Mouse (Mus musculus) cerebral cortex, adult 2 months (tissue): ENCODE measurements around the gene Vmn2r124.

Experiments used
- WGBS: fragments of 180-500 bp; shearing (Covaris S2); methylation state at CpG from one replicate; pipeline ENCODE4 v1.1.7; 2018; 5-methylcytosine and 5-hydroxymethylcytosine counted together

Vmn2r124 gene

DNA sequence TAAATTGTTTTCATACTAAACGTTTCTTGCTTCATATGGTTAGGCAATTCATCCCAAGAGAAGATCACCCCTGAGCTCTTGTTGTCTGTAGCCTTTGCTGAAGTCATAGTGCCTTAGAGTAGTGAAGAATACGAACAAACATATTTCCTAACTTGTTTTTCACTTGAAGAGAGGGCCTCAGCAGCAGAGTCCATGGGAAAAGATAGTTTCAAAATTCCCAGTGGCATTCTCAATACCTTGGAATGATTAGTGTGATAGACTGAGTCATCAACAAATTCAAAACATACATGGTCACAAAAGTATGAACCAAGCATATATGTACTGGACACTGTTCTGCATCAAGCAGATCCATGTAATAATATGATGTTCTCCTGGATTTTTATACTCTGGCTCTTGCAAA, at the start of gene Vmn2r124:
Gene Vmn2r124, plus strand, starts transcription at position 301 of the 400 bp plus-strand sequence.
- 43% methylated on average over 2 of the region's 2 CpGs for WGBS

DNA sequence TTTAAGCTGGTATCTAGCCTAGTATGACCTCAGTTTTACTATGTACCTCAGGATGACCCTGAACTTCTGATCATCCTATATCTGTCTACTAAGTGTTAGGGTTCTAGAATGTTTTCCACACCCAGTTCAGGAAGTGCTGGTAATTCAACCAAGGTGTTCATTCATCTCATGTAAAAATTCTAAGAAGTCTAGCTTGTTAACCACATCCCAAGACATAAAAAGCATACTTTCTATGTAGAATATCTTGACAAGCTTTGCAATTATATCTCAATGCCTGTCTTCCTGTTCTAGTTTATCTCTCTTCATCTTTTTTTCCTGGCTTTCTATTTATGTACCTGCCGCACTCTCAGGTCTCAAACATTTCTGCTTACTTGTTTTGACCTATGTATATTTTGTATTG, 44.5 kb upstream of the Vmn2r124 start:
- WGBS, result 93% methylated on average over 1 of the region's 1 CpGs

DNA sequence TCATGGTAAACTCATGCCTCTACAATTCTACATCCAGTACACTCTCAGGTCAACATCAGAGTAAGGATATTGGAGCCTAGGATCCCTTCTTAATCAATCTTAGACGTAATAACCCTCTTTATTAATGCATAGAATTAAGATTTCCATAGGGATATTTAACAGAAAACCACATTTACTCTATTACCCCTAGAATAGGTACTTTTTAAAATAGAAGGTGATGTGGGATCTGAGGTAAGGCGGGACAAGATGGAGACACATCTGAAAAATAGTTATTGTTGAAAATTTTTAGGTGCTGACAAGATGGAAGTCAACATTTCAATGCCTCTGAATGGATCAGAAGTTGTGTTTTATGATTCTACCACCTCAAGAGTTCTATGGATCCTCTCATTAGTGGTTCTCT, 27.8 kb upstream of the Vmn2r124 start, which contains the start of gene Fpr-rs4:
Gene Fpr-rs4, plus strand, starts transcription at position 301 of the 400 bp plus-strand sequence.
- whole genome bisulfite sequencing, result 54% methylated on average over 2 of the region's 2 CpGs

DNA sequence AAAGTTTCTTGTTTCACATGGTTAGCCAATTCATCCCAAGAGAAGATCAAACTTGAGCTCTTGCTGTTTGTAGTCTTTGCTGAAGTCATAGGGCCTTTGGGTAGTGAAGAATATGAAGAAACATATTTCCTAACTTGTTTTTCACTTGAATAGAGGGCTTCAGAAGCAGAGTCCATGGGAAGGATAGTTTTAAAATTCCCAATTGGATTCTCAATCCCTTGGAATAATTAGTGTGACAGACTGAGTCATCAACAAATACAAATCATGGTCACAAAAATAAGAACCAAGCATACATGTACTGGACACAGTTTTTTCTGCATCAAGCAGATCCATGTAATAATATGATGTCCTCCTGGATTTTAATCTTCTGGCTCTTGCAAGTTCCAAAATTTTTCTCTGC, 35.5 kb downstream of the Vmn2r124 start, which contains the start of gene Vmn2r91:
Gene Vmn2r91, plus strand, starts transcription at position 301 of the 400 bp plus-strand sequence.

DNA sequence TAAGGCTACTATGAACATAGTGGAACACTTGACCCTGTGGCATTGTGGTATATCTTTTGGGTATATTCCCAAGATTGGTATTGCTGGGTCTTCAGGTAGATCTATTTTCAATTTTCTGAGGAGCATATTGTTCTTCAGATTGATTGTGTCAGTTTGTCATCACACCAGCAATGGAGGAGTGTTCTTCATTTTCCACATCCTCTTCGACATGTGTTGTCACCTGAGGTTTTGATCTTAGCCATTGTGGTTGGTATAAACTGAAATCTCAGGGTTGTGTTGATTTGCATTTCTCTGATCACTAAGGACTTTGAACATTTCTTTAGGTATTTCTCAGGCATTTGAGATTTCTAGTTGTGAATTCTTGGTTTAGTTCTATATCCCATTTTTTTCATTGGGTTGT, 46.4 kb downstream of the Vmn2r124 start:
- WGBS, result 39% methylated on average over 1 of the region's 1 CpGs

- 88% methylated on average over 3 of the region's 3 CpGs for WGBS
Measured at GRCm38 (mm10) chr17:18102265-18102664, 53.0 kb downstream of the Vmn2r124 start.
